Mouse (Mus musculus) erythroblast, embryonic 14.5 days (primary cell): ENCODE measurements around the gene Atf7ip.

Experiments used
- GATA1 ChIP-seq: IDR thresholded peaks from 2 replicates; pipeline ENCODE4 v1.6.1; 2012; ENCODE audit warnings: low read length, inconsistent platforms, mixed read lengths
- TAL1 ChIP-seq: IDR thresholded peaks from 3 replicates; pipeline ENCODE4 v1.6.1; 2012; ENCODE audit warnings: low read length, inconsistent platforms, mixed read lengths

GRCm38 (mm10) chr6:136566002-136566401 is 60.0 kb downstream of the Atf7ip start:
- TF ChIP-seq TAL1 (no peak), GATA1 (no peak)
